Mouse (Mus musculus) embryo, embryonic 9.5 days (tissue): ENCODE results near the gene Rimbp2.

Source experiments
- DNase-seq: peaks from one replicate; pipeline ENCODE4 v3.0.0-alpha.2; 2017; ENCODE audit errors: extremely low spot score

Rimbp2 gene

GRCm38 (mm10) chr5:128932776-128933175 lies 20.5 kb downstream of the Rimbp2 start:
- no peak for DNase-seq

DNA sequence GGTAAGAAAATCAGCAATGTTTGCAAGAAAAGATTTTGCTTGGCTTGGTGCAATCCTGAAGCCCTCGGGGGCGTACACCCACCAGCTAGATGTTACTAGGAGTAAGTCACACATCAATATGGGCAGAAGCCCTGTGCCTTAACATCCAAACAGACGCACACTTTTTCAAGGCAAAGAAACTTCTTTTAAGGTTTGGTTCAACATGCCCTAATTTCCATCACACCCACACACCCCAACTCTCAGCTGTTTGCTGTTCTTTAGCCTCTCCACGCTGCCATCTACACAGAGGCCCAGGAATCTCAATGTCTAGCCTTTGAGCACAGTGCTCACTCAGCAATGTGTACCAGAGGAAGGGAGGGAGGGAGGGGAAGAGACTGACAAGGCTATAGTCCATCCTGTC lies 28.2 kb downstream of the Rimbp2 start:
- DNase-seq: no peak

DNA sequence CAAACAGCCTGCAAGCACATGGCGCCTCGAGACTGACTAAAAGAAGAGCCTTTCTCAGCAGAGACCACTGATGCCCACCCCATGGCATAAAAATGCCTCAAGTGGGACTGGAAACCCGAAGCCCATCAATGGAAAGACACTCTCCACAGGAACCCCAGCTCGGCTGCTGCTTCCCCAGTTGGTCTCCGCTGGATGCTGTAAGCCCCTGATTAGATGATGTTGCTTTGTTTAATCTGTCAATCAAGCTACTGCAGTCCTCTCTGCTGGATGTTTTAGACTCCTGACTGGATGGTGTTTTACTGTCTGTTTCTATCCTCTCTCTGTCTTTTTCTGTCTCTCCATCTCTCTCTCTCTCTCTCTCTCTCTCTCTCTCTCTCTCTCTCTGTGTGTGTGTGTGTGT lies 33.2 kb downstream of the Rimbp2 start:
- no peak for DNase-seq

- peak; percentile 83 for DNase-seq
Observed at GRCm38 (mm10) chr5:128917116-128917959, 35.9 kb downstream of the Rimbp2 start.

DNA sequence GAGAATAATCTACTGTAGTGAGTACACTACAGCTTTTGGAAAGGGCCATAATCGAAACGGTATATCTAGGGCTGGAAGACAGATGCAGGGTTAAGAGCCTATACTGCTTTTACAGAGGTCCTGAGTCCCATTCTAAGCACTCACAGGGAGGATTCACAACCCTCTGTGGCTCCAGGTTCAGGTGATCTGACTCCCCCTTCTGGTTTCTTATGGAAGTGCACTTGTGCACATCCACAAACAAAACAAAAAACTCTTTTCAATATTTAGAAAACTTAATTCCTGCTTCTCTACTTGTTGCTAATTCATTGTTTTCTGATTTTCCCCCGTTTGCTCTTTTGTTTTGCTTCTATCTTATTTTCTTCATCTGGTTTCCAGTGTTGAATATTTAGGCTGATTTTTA lies 39.5 kb downstream of the Rimbp2 start:
- DNase-seq: no peak

DNA sequence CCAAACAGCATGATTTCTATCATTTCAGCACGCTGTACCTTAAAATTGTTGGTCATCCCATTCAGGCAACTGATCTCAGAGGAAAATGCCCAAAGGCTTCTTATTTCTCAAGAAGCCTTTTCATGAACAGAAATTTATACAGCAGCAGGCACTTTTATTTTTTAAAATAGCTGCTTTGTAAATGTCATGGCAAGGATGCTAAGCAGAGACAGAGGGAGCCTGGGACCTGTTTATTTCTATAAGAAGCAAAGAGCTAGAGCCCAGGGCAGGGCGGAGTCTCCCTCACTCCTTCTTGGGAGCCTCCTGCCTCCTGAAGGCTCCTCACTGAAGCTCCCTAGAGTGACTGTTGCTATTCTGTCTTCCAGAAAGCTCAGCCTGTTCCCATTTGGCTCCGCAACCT lies 40.9 kb downstream of the Rimbp2 start:
- no peak for DNase-seq

- DNase-seq: no peak
Observed at GRCm38 (mm10) chr5:128911593-128911992, 41.7 kb downstream of the Rimbp2 start.

GRCm38 (mm10) chr5:128904113-128904512 lies 49.2 kb downstream of the Rimbp2 start:
- DNase-seq: peak; percentile 10

- no peak for DNase-seq
Observed at GRCm38 (mm10) chr5:128903120-128903519, 50.2 kb downstream of the Rimbp2 start.

GRCm38 (mm10) chr5:128899971-128900370 lies 53.3 kb downstream of the Rimbp2 start:
- no peak for DNase-seq

DNA sequence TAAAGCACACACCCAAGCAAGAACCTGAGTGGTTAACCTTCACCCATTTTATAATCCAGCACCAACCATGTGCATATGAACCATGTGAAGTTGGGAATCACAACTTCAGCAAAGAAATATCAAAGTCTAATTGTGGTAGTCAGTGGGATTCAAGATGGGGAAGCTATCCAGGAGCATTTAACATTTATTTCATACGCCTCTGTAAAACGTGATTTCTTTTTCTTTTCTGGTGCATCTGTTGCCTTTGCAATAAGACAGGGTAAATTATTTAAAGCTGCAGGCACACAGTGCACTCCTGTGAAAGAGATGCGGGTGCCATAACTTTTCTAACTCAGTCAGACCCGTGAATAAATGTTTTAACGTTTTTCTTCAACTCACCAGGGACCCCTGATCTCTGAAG lies 58.4 kb downstream of the Rimbp2 start:
- no peak for DNase-seq

DNA sequence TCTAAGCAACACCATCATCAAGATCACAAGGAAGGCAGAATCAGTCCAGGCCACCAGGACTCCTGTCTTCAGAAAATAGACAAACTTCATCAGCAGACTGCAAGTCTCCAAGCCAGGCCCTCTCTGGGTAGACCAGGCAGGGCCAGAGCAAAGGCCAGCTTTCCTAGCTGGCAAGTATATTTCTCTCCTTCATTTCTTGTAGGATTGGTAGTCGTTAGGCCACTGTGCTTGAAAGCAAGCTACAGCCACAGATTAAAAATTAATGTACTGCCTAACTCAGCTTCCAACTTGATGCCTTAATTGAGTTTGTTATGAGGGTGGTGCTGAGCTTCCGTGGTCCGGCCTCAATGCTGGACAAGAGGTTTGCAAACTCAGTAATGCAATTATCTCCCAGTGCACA lies 65.7 kb downstream of the Rimbp2 start:
- DNase-seq: no peak

DNA sequence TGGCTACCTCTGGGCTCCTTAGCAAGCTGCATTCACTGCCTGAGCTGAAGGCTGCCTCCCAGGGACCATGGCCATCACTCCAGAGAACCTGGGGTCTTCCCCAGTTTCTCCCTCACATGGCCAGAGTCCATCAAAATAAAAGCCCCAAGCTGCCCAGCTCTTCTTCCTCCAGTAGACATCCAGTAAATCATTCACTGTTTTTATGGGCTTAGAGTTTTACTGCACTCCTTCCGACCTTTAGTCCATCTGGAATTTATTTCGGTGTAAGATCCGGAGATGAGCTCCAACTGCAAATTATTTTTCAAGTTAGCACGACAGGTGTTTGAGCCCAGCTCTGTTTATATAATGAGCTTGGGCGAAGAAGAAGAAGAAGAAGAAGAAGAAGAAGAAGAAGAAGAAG lies 69.0 kb downstream of the Rimbp2 start:
- no peak for DNase-seq

DNA sequence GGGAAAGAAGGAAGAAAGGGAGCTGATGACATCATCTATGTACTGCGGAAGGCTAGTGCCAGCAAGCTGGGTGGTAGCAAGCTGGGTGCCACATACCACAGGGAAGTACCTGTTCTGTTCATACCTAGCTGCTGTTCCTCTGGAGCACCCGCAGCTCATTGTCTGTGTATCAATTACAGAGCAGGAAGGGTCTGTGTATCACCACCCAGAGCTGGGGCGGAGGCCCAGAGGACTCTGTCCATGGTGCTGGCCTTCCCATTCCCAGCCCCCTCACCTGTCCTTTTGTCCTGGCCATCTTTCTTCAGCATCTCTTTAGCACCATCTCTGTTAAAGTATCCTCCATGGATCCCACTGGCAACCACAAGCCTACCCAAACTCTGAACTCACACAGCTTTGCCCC lies 74.2 kb downstream of the Rimbp2 start:
- peak; percentile 18 for DNase-seq

- no peak for DNase-seq
Observed at GRCm38 (mm10) chr5:128877425-128878035, 75.8 kb downstream of the Rimbp2 start.

GRCm38 (mm10) chr5:128871706-128872105 lies 81.6 kb downstream of the Rimbp2 start:
- no peak for DNase-seq

GRCm38 (mm10) chr5:128866811-128867210 lies 86.5 kb downstream of the Rimbp2 start:
- DNase-seq: no peak

DNA sequence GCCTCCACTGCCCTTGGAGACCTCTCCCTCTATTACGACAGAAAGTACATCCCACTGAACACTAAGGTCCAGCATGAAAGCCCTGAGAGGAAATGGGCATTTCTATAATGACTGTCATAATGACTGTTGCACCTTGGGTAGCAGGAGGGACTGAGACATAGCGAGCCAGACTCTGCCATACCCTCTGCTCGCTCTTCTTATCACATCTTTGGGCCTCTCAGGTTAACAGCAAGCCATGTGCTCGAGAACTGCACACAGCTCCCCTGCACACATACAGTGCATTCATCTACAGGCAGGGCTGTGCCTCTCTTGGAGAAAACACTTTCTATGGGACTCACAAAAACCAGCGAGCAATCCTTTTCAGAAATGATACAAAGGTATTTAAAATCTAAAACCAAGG lies 87.0 kb downstream of the Rimbp2 start:
- no peak for DNase-seq

DNA sequence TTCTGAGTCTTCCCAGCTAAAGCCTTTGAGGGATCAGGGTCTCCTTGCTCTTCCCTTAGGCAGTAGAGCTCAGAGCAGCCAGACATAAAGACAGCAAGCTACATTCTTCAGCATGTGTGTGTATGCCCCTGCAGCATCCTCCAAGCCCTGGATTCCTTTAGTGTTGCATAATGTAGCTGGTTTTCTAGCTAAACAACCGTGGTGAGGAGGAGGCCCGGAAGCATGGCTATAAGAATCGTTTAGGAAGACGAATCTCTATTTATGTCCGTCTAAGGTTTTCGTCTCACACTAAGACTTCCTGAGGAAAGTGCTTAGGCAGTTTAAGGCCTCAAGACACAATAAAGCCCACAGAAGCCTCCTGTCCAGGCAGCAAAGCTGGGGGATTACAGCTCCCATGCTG lies 89.8 kb downstream of the Rimbp2 start:
- no peak for DNase-seq

DNA sequence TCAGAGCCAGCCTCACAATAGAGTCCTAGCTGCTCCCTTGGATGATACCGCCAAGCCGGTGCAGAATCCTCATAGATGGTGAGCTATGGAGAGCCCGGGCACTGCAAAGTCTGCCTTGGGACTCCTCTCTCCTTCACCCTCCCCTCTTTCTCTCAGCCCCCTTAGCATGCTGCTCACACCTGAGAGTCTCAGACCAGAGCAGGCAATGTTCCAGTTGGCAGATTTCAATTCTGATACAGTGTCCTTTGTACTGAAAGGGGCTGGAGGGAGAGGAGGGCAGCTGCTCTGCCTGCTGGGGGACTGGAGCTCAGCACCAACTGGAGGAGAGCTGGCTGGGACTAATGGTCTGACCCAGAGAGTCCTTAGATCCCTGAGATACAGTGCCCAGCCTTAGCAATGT lies 92.4 kb downstream of the Rimbp2 start:
- DNase-seq: no peak

GRCm38 (mm10) chr5:128852791-128853190 lies 100.5 kb downstream of the Rimbp2 start:
- peak; percentile 16 for DNase-seq

DNA sequence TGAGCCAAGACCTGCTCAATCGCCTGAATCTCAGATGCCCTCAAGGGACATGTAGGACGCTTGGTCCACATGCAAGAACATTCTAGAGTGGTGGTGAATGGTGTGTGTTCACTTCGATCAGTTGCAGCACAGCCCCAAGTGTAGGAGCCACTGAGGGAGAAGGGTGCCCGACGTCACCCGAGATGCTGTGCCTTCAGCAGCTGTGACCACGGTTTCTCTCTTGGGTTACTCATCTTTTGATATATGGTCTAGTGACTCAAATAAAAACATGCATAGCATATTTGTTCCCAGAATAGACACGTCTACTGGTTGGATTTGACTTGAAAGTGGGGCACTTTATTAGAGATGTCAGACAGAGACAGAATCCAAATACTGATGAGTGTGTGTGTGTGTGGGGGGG lies 105.5 kb downstream of the Rimbp2 start:
- DNase-seq: no peak

GRCm38 (mm10) chr5:128846433-128847040 lies 106.7 kb downstream of the Rimbp2 start:
- no peak for DNase-seq
